In the genomic region with DNA sequence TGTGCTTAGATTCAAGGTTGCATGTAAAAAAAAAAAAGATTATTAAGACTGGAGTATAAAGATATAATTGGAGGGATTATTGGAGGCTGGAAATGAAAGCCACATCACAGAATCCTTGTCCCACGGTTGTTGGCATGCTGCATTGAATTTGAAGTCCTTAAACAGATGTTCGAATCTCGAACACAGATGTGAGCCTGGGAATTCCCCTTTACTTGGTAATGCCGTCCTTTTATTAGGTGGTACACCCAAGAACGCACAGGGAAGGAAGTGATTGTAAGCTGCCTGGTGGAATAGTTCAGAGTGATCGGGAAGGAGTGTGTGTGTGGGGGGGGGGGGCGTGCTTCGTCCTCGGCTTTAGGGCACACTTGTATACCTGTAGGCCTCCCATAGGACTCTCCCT, we compare ENCODE assay signal across 16 mouse cellular contexts.
"Had no signal": no experiment of that assay in that cellular context is flagged by ENCODE, and none has a peak within 500 bp of the region (broad histone marks: within the 10 kb centered on the region; RNA-seq: fewer than 3 reads in every experiment).

No protein-coding gene starts in this region.

- H3K27ac ChIP-seq: midbrain, embryonic 10.5 days; midbrain, embryonic 12.5 days; neural tube, embryonic 12.5 days had no signal

- H3K9me3 ChIP-seq: midbrain, embryonic 10.5 days; midbrain, embryonic 12.5 days; neural tube, embryonic 12.5 days had no signal

- H3K4me2 ChIP-seq: lung, embryonic 14.5 days; midbrain, embryonic 12.5 days; neural tube, embryonic 12.5 days had no signal

- H3K27me3 ChIP-seq: midbrain, embryonic 12.5 days; neural tube, embryonic 12.5 days had no signal

- DNase-seq: lung, adult 18-20 months; lung, embryonic 14.5 days; lung, postnatal 10 days; lung, postnatal 4 days; midbrain, embryonic 14.5 days; right cerebral cortex, postnatal 25 days; right cerebral cortex, postnatal 4 days; spleen, adult 18-20 months; thymus, adult 18-20 months; thymus, postnatal 14 days; thymus, postnatal 36 days had no signal

- H3K4me3 ChIP-seq: midbrain, embryonic 10.5 days; midbrain, embryonic 12.5 days; myocyte; neural tube, embryonic 12.5 days had no signal

- ATAC-seq: midbrain, embryonic 16.5 days had no signal

- H3K9ac ChIP-seq: lung, embryonic 14.5 days; midbrain, embryonic 12.5 days; neural tube, embryonic 12.5 days had no signal

- H3K4me1 ChIP-seq: midbrain, embryonic 12.5 days; neural tube, embryonic 12.5 days had no signal

- H3K36me3 ChIP-seq: midbrain, embryonic 10.5 days; midbrain, embryonic 12.5 days; neural tube, embryonic 12.5 days had no signal
